Mouse (Mus musculus) intestine, postnatal 0 days (tissue): ENCODE results near the gene Atp1b3. TPM values are rescaled to one million over a fixed set of nuclear protein-coding genes. Genes with fewer than 3 reads are reported as not detected.

ENCODE experiments used
- ATAC-seq: fragments of 200-750 bp; cut with Nextera tagmentation; 2 replicates; pipeline ENCODE4 v1.8.0; 2017; ENCODE audit warnings: mild to moderate bottlenecking, moderate TSS enrichment, moderate library complexity
- H3K27ac ChIP-seq: fragments of 300-500 bp; sonication (generic); 2 replicates; pipeline ENCODE4 v1.5.1; 2014; ENCODE audit warnings: mild to moderate bottlenecking, low read depth, low read length, moderate library complexity
- H3K27me3 ChIP-seq: fragments of 300-500 bp; sonication (generic); replicated peaks from 2 replicates; pipeline ENCODE4 v1.6.1; 2014; ENCODE audit warnings: low read length, mixed read lengths; ENCODE audit not compliant: control insufficient read depth, insufficient read depth
- H3K36me3 ChIP-seq: fragments of 300-500 bp; sonication (generic); 2 replicates; pipeline ENCODE4 v1.6.1; 2014; ENCODE audit warnings: mild to moderate bottlenecking, moderate library complexity; ENCODE audit not compliant: control insufficient read depth, insufficient read depth
- H3K4me1 ChIP-seq: fragments of 300-500 bp; sonication (generic); replicated peaks from 2 replicates; pipeline ENCODE4 v1.6.1; 2014; ENCODE audit warnings: antibody characterized with exemption, low read length, mixed read lengths; ENCODE audit not compliant: control insufficient read depth, insufficient read depth
- H3K4me2 ChIP-seq: fragments of 300-500 bp; sonication (generic); replicated peaks from 2 replicates; pipeline ENCODE4 v1.6.1; 2014; ENCODE audit warnings: low read depth, mild to moderate bottlenecking, moderate library complexity
- H3K4me3 ChIP-seq: fragments of 300-500 bp; sonication (generic); 2 replicates; pipeline ENCODE4 v1.5.1; 2014; ENCODE audit warnings: low read depth, low read length
- H3K9ac ChIP-seq: fragments of 300-500 bp; sonication (generic); 2 replicates; pipeline ENCODE4 v1.6.1; 2014; ENCODE audit warnings: mild to moderate bottlenecking, low read depth, low read length
- H3K9me3 ChIP-seq: fragments of 300-500 bp; sonication (generic); 2 replicates; pipeline ENCODE4 v1.6.1; 2016; ENCODE audit warnings: mixed run types; ENCODE audit not compliant: control insufficient read depth
- CTCF ChIP-seq: sonication (generic); IDR thresholded peaks from 2 replicates; pipeline ENCODE4 v1.5.1; 2016; ENCODE audit warnings: low read depth, mild to moderate bottlenecking, control low read depth, antibody characterized with exemption, moderate library complexity
- WGBS: fragments of 180-500 bp; shearing (Covaris S2); extraction: QIAGEN DNeasy Blood & Tissue Kit; methylation state at CpG from one replicate; pipeline ENCODE4 v1.1.7; 2014; 5-methylcytosine and 5-hydroxymethylcytosine counted together
- polyA plus RNA-seq: library from polyadenylated mRNA; unstranded; fragments of >200 nt; fragmentation: Nextera tagmentation; extraction: Ambion mirVana; gene quantifications from 2 replicates; pipeline ENCODE4 v1.2.1, GENCODE M21; 2015

The Atp1b3 gene
- polyA plus RNA-seq, 1 experiment from 2014 or later: 89.3 TPM

GRCm38 (mm10) chr9:96350476-96350875, 13.8 kb downstream of the Atp1b3 start:
- no peaks in the 10 kb centered on the region for H3K36me3 ChIP-seq
- no peak overlapping the region for H3K4me3 ChIP-seq
- no peak overlapping the region for H3K9ac ChIP-seq
- H3K27me3 ChIP-seq: no peaks in the 10 kb centered on the region
- H3K27ac ChIP-seq: no peak overlapping the region
- peaks cover 4% of the 10 kb centered on the region; the same call in 1 of the 2 replicates for H3K4me1 ChIP-seq
- no peaks in the 10 kb centered on the region for H3K9me3 ChIP-seq
- WGBS: 62% methylated on average over 3 of the region's 3 CpGs
- H3K4me2 ChIP-seq: no peak overlapping the region
- TF ChIP-seq CTCF: no peak
- ATAC-seq: no peak

GRCm38 (mm10) chr9:96350010-96350409, 14.2 kb downstream of the Atp1b3 start:
- H3K36me3 ChIP-seq: 0 out of 2 replicates have a peak, but pooled peaks cover under 1% of the 10 kb centered on the region
- H3K9me3 ChIP-seq: no peaks in the 10 kb centered on the region
- 36% methylated on average over 4 of the region's 4 CpGs for WGBS
- H3K4me3 ChIP-seq: no peak overlapping the region
- no peak overlapping the region for H3K9ac ChIP-seq
- H3K27ac ChIP-seq: no peak overlapping the region
- no peaks in the 10 kb centered on the region for H3K27me3 ChIP-seq
- no peak for ATAC-seq
- peaks cover 4% of the 10 kb centered on the region; the same call in 1 of the 2 replicates for H3K4me1 ChIP-seq
- no peak overlapping the region for H3K4me2 ChIP-seq
- peak; percentile 85 for TF ChIP-seq CTCF

GRCm38 (mm10) chr9:96348885-96349284, 15.4 kb downstream of the Atp1b3 start:
- 85% methylated on average over 5 of the region's 5 CpGs for WGBS
- Histone ChIP-seq H3K4me1 (peaks cover 2% of the 10 kb centered on the region; the same call in 1 of the 2 replicates), H3K4me3 (no peak overlapping the region), H3K27ac (no peak overlapping the region), H3K27me3 (no peaks in the 10 kb centered on the region), H3K9ac (no peak overlapping the region), H3K4me2 (no peak overlapping the region), H3K9me3 (no peaks in the 10 kb centered on the region), H3K36me3 (0 out of 2 replicates have a peak, but pooled peaks cover 4% of the 10 kb centered on the region)
- no peak for TF ChIP-seq CTCF
- ATAC-seq: no peak

GRCm38 (mm10) chr9:96345750-96346149, 18.5 kb downstream of the Atp1b3 start:
- Histone ChIP-seq H3K4me3 (no peak overlapping the region), H3K27me3 (no peaks in the 10 kb centered on the region), H3K9ac (no peak overlapping the region), H3K36me3 (peaks cover 23% of the 10 kb centered on the region), H3K9me3 (no peaks in the 10 kb centered on the region), H3K4me2 (no peak overlapping the region), H3K27ac (no peak overlapping the region), H3K4me1 (no peaks in the 10 kb centered on the region)
- ATAC-seq: no peak
- no peak for TF ChIP-seq CTCF
- 95% methylated on average over 3 of the region's 3 CpGs for WGBS

GRCm38 (mm10) chr9:96331146-96331545, 33.1 kb downstream of the Atp1b3 start:
- peak; percentile 50; the same call in 1 of the 2 replicates for ATAC-seq
- no peaks in the 10 kb centered on the region for H3K27me3 ChIP-seq
- H3K36me3 ChIP-seq: peaks cover 31% of the 10 kb centered on the region
- TF ChIP-seq CTCF: no peak
- H3K4me2 ChIP-seq: no peak overlapping the region
- H3K9ac ChIP-seq: no peak overlapping the region
- H3K4me1 ChIP-seq: no peaks in the 10 kb centered on the region
- 54% methylated on average over 5 of the region's 5 CpGs for WGBS
- no peaks in the 10 kb centered on the region for H3K9me3 ChIP-seq
- H3K27ac ChIP-seq: no peak overlapping the region
- H3K4me3 ChIP-seq: no peak overlapping the region

- no peak overlapping the region for H3K9ac ChIP-seq
- H3K9me3 ChIP-seq: no peaks in the 10 kb centered on the region
- peaks cover 12% of the 10 kb centered on the region for H3K36me3 ChIP-seq
- ATAC-seq: no peak
- no peak overlapping the region for H3K27ac ChIP-seq
- no peak overlapping the region for H3K4me3 ChIP-seq
- H3K27me3 ChIP-seq: no peaks in the 10 kb centered on the region
- no peak for TF ChIP-seq CTCF
- WGBS: 83% methylated on average over 4 of the region's 4 CpGs
- no peak overlapping the region for H3K4me2 ChIP-seq
- H3K4me1 ChIP-seq: no peaks in the 10 kb centered on the region
Observed at GRCm38 (mm10) chr9:96328226-96328625, 36.0 kb downstream of the Atp1b3 start.

DNA sequence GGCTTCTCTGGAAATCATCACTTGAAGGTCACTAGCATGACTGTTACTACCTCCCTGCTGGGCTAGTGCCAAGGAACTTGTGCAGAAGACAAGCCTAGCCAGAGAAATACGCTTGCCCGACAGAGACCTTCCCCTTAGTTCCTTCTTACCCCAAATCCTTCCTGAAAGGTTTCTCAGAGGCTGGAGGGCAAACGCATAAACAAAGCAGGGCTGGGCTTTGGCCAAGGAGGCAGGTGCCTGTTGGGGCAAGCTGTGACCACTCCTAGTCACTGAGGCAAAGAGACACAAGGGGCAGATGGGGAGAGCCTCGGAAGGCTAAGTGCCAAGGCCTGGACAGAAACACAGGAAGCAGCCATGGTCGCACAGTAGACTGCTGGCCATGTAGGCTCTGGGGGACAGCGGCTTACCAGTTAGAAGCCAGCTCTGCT, 37.7 kb downstream of the Atp1b3 start:
- H3K36me3 ChIP-seq: no peaks in the 10 kb centered on the region; the same call in 1 of the 2 replicates
- H3K4me2 ChIP-seq: no peak overlapping the region
- H3K27me3 ChIP-seq: no peaks in the 10 kb centered on the region
- H3K9ac ChIP-seq: no peak overlapping the region
- H3K4me3 ChIP-seq: no peak overlapping the region
- WGBS: 68% methylated on average over 6 of the region's 6 CpGs
- no peak overlapping the region for H3K27ac ChIP-seq
- no peaks in the 10 kb centered on the region for H3K4me1 ChIP-seq
- no peak for TF ChIP-seq CTCF
- ATAC-seq: no peak
- no peaks in the 10 kb centered on the region for H3K9me3 ChIP-seq
